ENCODE assay signal across 20 mouse cellular contexts in the genomic region with DNA sequence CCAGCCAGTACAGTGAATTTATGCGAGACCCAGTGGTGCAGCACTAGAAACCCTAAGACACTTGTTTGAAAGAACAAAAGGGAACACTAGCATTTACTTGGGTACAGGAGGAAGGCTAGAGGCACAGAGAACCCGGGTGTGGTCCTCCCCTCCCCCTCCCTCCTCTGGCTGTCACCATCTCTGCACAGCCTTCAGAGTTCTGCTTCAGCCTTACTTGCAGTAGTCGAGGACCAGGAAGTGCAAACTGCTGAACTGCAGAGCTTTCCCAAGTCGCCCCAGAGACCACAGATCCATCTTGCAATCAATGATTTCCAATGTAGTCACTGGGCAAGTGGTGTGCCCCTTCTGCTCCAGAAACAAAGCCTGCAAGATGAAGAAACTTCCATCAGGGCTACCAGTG. TPM values are rescaled to one million over a fixed set of nuclear protein-coding genes. Genes with fewer than 3 reads are reported as not detected.
A peak's percentile ranks its signal among the peaks of the same experiment; 100 is the strongest.
DNase-seq lines count a peak whose midpoint lies in the region; ATAC-seq and TF ChIP-seq lines count a peak whose summit lies in the region.
"Had no signal": no experiment of that assay in that cellular context is flagged by ENCODE, and none has a peak within 500 bp of the region (broad histone marks: within the 10 kb centered on the region; RNA-seq: fewer than 3 reads in every experiment).

No protein-coding gene starts in this region.

- no peaks in the 10 kb centered on the region for H3K27me3 ChIP-seq in thymus, adult 2 months (ENCODE audit: control insufficient read depth, insufficient read depth, low read length)
- no peaks in the 10 kb centered on the region for H3K27me3 ChIP-seq in kidney, adult 2 months (replicated peaks; ENCODE audit: control insufficient read depth, insufficient read depth, low read length)
- H3K27me3 ChIP-seq: CH12.LX; limb, embryonic 13.5 days; neural tube, embryonic 12.5 days had no signal

- TF ChIP-seq POLR2A in thymus, adult 2 months (IDR thresholded peaks at IDR 0.05; ENCODE audit: control insufficient read depth, extremely low read depth, insufficient read depth, low read length, poor library complexity) = no peak
- TF ChIP-seq POLR2A in kidney, adult 2 months (IDR thresholded peaks at IDR 0.05; ENCODE audit: low read depth, low read length) = no peak

- ATAC-seq in erythroid progenitor cell, adult 5-6 weeks (replicated peaks; ENCODE audit: low FRiP score, poor library complexity, severe bottlenecking) = no peak
- ATAC-seq: hindbrain, embryonic 16.5 days had no signal

- no peak overlapping the region for H3K4me3 ChIP-seq in thymus, adult 2 months (ENCODE audit: control insufficient read depth, insufficient read depth, low read length)
- H3K4me3 ChIP-seq in kidney, adult 2 months (ENCODE audit: insufficient read depth, low read depth, low read length) = no peak overlapping the region
- H3K4me3 ChIP-seq: forebrain, embryonic 10.5 days; left cerebral cortex, adult 2 months; limb, embryonic 13.5 days; neural tube, embryonic 12.5 days had no signal

- no peaks in the 10 kb centered on the region for H3K36me3 ChIP-seq in thymus, adult 2 months (ENCODE audit: control insufficient read depth, insufficient read depth, low read length)
- H3K36me3 ChIP-seq in kidney, adult 2 months (ENCODE audit: control insufficient read depth, insufficient read depth, low read length) = no peaks in the 10 kb centered on the region
- H3K36me3 ChIP-seq: forebrain, embryonic 10.5 days; limb, embryonic 13.5 days; neural tube, embryonic 12.5 days had no signal

- DNase-seq in thymus, adult 2 months = peak; percentile 11
- no peak for DNase-seq in thymus, adult 18-20 months
- peak; percentile 26 for DNase-seq in induced T-regulatory cell, adult 2 months (ENCODE audit: low read depth)
- peak; percentile 37 for DNase-seq in naive thymus-derived CD4-positive, alpha-beta T cell, adult 2 months (ENCODE audit: low read depth)
- DNase-seq in kidney, adult 2 months = no peak
- DNase-seq in frontal cortex, postnatal 25 days (ENCODE audit: low spot score in 2 of 2) = no peak
- DNase-seq: cerebellum, adult 8-10 months; gastrocnemius, postnatal 25 days; heart, postnatal 14 days; kidney, adult 18-20 months; kidney, postnatal 14 days had no signal

- H3K4me1 ChIP-seq in thymus, adult 2 months (replicated peaks; ENCODE audit: control insufficient read depth, insufficient read depth, low read length) = peaks cover 3% of the 10 kb centered on the region
- H3K4me1 ChIP-seq in kidney, adult 2 months (ENCODE audit: control insufficient read depth, insufficient read depth, low read length) = no peaks in the 10 kb centered on the region
- H3K4me1 ChIP-seq: forebrain, embryonic 10.5 days; limb, embryonic 13.5 days; neural tube, embryonic 12.5 days had no signal

- no peak overlapping the region for H3K27ac ChIP-seq in thymus, adult 2 months (ENCODE audit: control insufficient read depth, insufficient read depth, low read length)
- H3K27ac ChIP-seq in kidney, adult 2 months (ENCODE audit: insufficient read depth, low read depth, low read length) = no peak overlapping the region
- H3K27ac ChIP-seq: forebrain, embryonic 10.5 days; left cerebral cortex, adult 2 months; limb, embryonic 13.5 days; neural tube, embryonic 12.5 days had no signal

- TF ChIP-seq CTCF in thymus, adult 2 months (IDR thresholded peaks at IDR 0.05; ENCODE audit: borderline replicate concordance, control insufficient read depth, extremely low read depth, insufficient read depth, low read length, poor library complexity) = no peak
- no peak for TF ChIP-seq CTCF in kidney, adult 2 months (conservative IDR thresholded peaks at IDR 0.05; ENCODE audit: insufficient read depth, insufficient read length, low read depth, low read length)

- WGBS in thymus, adult 2 months = 23% methylated on average over 4 of the region's 4 CpGs
- WGBS in kidney, adult 2 months = 42% methylated on average over 4 of the region's 4 CpGs

RNA-seq across cellular contexts. Expression of gene Gm28729, which starts 7.6 kb away (rescaled TPM):
- 0.04 and 0.08 TPM in 2 replicates for polyA plus RNA-seq in thymus, adult 2 months (2012; rRNA removed)
- polyA plus RNA-seq in kidney, adult 2 months (2012; rRNA removed) = not detected in 2 replicates
- total RNA-seq in erythroid progenitor cell, adult 5-6 weeks (2015; ENCODE audit: low replicate concordance) = not detected in 2 replicates
- total RNA-seq in erythroid progenitor cell, adult 5-6 weeks (2017; ENCODE audit: low replicate concordance) = not detected in 2 replicates
- total RNA-seq: adrenal gland, postnatal 25 days; CH12.LX; heart, postnatal 14 days; left cerebral cortex, adult 2 months; megakaryocyte-erythroid progenitor cell, adult 5-6 weeks had no signal
- polyA plus RNA-seq: forebrain, embryonic 10.5 days; neural tube, embryonic 12.5 days had no signal

RNA-seq across cellular contexts. Expression of gene Rnf7, which starts 39.0 kb away (rescaled TPM):
- 157 and 160 TPM in 2 replicates for polyA plus RNA-seq in thymus, adult 2 months (2012; rRNA removed)
- 229 and 261 TPM in 2 replicates for polyA plus RNA-seq in kidney, adult 2 months (2012; rRNA removed)
- 33.5 and 42.9 TPM in 2 replicates for total RNA-seq in erythroid progenitor cell, adult 5-6 weeks (2015; ENCODE audit: low replicate concordance)
- total RNA-seq in erythroid progenitor cell, adult 5-6 weeks (2017; ENCODE audit: low replicate concordance) = 19.5 and 21.6 TPM in 2 replicates

Comparison
In these comparisons a context has a peak if more than half of its experiments do, and no peak if none do; other contexts are left out.
1. DNase-seq: peak in thymus, adult 2 months (single experiment), induced T-regulatory cell, adult 2 months (single experiment) and naive thymus-derived CD4-positive, alpha-beta T cell, adult 2 months (single experiment); none in thymus, adult 18-20 months (0 of 2), kidney, adult 2 months (single experiment) and frontal cortex, postnatal 25 days (0 of 2).